Mouse (Mus musculus): Measurements from ENCODE around the gene Hoxb5.
A peak's percentile ranks its signal among the peaks of the same experiment; 100 is the strongest.

The Hoxb5 gene

DNA sequence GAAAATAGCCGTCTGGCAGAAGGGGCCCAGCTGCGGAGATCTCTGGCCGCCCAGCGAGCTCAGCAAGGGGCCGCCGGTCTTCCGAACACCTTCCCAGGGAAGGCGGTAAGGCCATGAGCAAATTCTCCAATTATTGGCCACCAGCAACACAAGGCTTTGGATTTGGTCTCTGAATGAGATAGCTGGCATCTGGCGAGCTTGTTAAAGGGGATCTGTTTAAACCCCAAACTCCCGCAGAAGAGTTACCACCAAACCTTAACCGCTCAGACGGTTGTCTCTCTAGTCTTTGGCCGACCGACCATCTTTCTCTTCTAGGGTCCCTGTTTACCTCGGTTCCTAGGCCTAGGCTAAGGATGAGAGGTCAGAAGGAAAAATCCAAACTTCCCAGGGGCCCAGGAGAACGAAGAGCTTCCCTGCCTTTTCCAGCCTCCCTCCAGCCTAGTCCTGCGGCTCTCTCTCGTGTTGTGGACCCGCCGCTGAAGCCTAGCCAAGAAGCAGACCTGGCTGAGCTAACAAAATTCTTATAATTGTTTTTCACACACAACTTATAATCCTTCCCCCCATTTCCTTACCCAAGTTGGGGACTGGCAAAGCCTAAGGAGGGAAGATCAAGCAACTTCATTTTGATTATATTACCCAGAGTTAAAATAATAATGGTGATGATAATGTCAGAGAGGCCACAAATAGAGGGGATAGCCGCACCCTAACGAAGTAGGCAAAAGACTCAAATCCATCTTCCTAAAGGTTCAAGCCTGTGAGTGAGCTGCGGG lies 570 bp upstream of the Hoxb5 start:
- no peak for DNase-seq (ENCODE audit: low spot score)

DNA sequence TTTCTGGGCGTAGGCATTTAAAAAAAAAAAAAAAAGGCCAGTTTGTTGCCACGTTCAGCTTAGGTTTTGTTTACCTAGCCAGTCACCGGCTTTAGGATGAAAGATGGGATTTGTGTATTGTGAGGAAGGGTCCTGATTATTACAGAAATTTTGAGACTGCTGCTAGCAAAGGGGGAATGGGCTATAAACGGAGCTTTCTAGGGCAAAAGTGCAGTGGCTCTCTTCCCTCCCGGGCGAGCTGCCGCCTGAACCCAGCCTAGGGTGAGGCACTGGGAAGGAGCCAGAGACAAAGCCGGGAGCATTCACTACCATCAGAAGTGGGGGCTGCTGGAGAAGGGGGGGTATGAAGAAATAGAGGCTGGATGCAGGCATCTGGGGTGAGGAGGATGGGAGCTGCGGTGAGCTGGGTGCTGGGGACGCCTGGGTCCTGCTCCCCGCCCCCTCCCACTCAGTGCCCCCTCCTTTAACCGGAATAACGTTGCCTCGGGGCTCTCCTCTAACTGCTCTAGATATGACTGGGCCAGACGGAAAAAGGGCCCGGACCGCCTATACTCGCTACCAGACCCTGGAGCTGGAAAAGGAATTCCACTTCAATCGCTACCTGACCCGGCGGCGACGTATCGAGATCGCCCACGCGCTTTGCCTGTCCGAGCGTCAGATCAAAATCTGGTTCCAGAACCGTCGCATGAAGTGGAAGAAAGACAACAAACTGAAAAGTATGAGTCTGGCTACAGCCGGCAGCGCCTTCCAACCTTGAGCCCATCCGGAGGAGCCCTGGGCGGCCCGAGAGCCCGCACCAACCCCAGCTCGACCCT lies 1.5 kb downstream of the Hoxb5 start:
- no peak for DNase-seq (ENCODE audit: low spot score)

GRCm38 (mm10) chr11:96305505-96306182 lies 2.5 kb downstream of the Hoxb5 start:
- DNase-seq (ENCODE audit: low spot score): no peak

DNA sequence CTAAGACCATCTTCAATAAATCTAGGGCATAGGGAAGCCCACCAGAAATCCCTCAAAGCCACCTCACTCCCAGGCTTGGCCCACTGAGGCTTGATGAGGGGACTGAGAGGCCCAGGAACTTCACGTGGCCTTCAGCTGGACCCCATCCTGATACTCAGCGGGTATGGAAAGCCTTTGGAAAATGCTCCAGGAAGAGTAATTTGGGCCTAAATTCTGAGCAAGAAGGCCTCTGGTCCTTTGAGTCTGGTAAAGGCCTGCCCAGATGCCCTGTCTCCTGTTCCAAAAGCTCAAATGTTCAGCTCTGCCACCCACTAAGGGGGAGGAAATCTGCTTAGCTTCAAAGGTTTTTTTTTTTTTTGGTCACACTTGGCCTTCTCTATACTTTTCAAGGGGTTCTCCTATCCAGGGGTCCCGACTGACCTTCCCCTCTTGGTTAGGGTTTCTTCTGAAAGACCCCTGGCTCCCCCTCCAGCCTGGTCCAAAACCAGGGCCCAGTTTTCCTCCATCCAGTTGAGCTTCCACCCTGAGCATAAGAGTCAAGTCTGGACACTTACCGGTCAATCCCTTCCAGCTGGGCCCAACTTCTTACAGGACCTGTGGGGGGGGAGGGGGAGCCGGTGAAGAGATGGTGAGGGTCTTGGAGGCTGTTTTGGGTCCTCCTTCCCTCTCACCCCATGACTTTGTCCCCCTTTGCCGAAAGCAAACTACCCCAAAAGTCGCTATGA lies 3.2 kb downstream of the Hoxb5 start:
- DNase-seq (ENCODE audit: low spot score): no peak

- no peak for DNase-seq (ENCODE audit: low spot score)
Measured at GRCm38 (mm10) chr11:96306908-96307269, 3.8 kb downstream of the Hoxb5 start.

DNA sequence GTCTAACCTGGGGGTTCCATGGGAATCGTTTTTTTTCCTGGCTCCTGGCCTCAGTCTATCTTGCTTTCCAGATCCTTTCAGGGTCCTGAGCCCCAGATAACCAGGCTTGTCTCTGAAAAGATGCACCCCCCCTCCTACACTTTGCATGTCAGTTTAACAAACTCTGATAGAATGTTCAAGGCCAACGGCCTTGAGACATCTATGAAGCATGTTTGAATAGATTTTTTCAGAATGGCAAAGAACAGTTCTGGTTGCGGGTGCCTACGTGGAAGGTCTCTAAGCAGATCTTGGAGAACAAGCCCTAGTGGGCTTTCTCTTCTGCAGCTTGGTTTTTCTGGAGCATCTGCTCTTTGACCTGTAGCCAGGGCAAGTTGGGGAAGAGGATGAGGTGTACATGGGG lies 5.6 kb downstream of the Hoxb5 start:
- DNase-seq (ENCODE audit: low spot score): no peak

DNA sequence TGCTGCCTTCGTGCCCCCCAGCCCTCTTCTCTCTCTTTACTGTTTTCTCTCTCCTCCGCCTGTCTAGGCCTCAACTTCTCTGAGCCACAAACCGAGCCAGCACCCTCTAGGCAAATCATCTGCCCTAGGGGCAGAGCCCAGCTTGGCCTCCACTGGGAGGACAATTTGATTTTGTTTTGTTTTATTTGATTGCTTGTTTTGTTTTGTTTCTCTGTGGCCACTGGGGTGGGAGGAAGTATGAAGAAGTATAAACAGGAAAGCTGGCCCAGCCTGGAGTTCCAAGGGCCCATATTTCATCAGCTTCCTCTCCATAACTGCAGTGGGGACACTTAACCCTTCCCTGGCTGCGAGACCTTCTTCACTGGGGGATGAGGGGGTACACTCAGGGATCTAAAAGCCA lies 6.2 kb downstream of the Hoxb5 start:
- no peak for DNase-seq (ENCODE audit: low spot score)

- no peak for DNase-seq (ENCODE audit: low spot score)
Measured at GRCm38 (mm10) chr11:96310183-96310938, 7.2 kb downstream of the Hoxb5 start.

GRCm38 (mm10) chr11:96311097-96311496 lies 8.0 kb downstream of the Hoxb5 start:
- no peak for DNase-seq (ENCODE audit: low spot score)

- no peak for DNase-seq (ENCODE audit: low spot score)
Measured at GRCm38 (mm10) chr11:96311520-96312417, 8.6 kb downstream of the Hoxb5 start.

DNA sequence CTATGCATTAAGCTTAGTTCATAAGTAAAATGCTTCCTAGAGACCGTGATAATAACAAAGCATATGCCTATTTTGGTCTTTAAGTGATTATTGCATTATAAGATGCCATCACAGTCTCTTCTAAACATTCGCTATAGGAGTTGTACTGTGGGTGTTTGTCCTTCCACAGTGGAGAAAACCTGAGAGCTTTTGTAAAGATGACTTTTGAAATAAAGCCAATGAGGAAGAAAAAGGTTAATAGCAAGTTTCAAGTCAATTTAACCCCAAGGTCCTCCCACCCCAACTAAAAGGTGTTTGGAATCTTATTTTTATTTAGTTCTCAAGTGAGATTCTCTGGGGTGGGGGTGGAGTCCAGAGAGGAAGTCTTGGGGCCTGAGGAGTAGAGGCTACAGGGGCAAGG lies 10.0 kb downstream of the Hoxb5 start:
- no peak for DNase-seq (ENCODE audit: low spot score)

DNA sequence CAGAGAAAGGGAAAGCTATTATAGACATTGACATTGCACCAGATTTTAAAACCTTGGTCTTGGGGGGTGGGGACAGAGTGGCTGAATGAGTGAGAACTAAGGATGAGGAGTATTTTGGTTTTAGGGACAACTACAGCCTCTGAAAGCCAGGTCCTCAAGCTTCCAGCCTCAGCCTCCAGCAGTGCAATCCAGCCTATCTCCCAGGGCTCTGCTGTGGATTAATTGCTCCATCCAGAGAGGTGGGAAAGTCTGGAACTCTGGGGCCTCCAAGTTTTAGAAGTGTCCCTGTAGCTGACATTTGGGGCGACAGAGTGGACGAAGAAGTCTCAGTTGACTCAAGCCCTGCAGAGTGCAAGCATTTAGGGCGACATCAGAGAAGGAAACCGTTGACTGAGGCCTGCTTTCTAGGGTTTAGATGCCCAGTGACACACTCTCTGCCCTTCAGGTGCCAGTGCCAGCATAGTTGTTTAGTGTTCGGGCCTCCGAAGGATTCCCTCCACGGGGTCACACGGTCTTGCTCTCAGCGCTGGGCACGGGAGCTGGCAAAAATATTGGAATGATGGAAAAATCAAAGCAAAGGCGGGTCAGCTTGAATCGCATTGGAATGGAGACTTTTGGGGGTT lies 10.8 kb downstream of the Hoxb5 start:
- no peak for DNase-seq (ENCODE audit: low spot score)

DNA sequence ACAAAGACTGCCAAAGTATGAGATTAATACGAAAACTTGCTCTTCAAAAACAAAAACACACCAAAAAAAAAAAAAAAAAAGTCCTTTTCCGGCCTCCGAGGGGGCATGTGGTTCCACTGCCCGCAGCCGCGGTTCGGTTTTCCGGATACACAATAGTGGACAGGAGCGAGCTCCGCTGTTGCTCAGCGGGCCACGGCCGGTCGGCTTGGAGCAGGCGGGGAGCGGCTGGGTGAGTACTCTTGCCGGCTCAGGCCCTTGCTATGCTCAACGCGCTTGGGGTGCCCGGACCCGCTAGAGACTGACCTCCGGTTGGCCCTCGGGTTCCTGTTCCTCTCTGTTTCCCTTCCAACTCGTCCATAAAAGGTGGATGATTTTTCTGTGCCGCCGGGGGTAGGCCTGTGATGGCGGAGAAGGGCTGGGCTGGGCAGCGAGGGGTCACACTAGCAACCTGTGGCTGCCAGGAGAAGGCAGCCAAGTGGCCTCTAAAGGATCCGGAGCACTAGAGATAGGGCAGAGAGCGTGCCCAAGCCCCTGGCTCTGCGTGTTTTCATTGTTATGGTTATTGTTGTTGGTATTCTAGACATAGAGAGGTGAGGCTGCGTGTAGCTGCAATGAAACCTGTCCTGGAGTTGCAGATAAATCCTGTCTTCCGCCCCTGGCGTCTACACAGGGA lies 11.7 kb downstream of the Hoxb5 start:
- DNase-seq (ENCODE audit: low spot score): no peak

DNA sequence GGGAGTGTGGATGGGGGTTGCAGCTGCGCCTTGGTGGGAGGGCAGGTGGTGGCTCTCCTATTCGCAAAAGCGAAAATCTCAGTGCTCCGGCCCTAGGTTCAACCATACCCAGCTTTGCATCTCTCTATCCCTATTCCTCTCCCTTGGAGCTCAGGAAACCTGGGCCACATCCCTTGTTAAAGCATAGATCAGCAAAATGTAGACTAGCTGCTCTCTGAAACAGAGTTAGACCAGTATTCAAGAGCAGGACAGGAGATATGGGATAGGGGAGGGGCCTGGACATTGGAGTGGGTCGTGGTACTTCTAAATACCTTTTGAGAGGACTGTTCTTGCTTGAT lies 12.2 kb downstream of the Hoxb5 start:
- no peak for DNase-seq (ENCODE audit: low spot score)

GRCm38 (mm10) chr11:96316696-96317607 lies 13.8 kb downstream of the Hoxb5 start:
- no peak for DNase-seq (ENCODE audit: low spot score)

- no peak for DNase-seq (ENCODE audit: low spot score)
Measured at GRCm38 (mm10) chr11:96317608-96318367, 14.7 kb downstream of the Hoxb5 start, which contains the start of gene Hoxb4. Gene Hoxb4, plus strand, starts transcription at chr11:96318267.

GRCm38 (mm10) chr11:96318368-96319070 lies 15.4 kb downstream of the Hoxb5 start:
- peak; percentile 75 for DNase-seq (ENCODE audit: low spot score)

All from adipocyte (in vitro differentiated cells).